Mouse (Mus musculus) forebrain, embryonic 14.5 days (tissue): Measurements from ENCODE around the gene Nxn. TPM values are rescaled to one million over a fixed set of nuclear protein-coding genes. Genes with fewer than 3 reads are reported as not detected.

Experiments
- ATAC-seq: fragments of 200-750 bp; cut with Nextera tagmentation; 2 replicates; pipeline ENCODE4 v1.8.0; 2017; ENCODE audit warnings: mild to moderate bottlenecking, moderate library complexity
- DNase-seq: peaks from one replicate; pipeline ENCODE4 v3.0.0-alpha.2; 2015; ENCODE audit warnings: low spot score
- H3K27ac ChIP-seq: fragments of 300-500 bp; sonication (generic); 2 replicates; pipeline ENCODE4 v1.5.1; 2014; ENCODE audit warnings: low read depth, mild to moderate bottlenecking, control low read depth, low read length, moderate library complexity
- H3K27me3 ChIP-seq: fragments of 300-500 bp; sonication (generic); replicated peaks from 2 replicates; pipeline ENCODE4 v1.6.1; 2014; ENCODE audit warnings: low read length, control low read depth, mixed read lengths; ENCODE audit not compliant: control insufficient read depth, insufficient read depth
- H3K36me3 ChIP-seq: fragments of 300-500 bp; sonication (generic); 2 replicates; pipeline ENCODE4 v1.6.1; 2014; ENCODE audit warnings: low read length, control low read depth; ENCODE audit not compliant: control insufficient read depth, insufficient read depth
- H3K4me1 ChIP-seq: fragments of 300-500 bp; sonication (generic); 2 replicates; pipeline ENCODE4 v1.6.1; 2014; ENCODE audit warnings: antibody characterized with exemption, low read length, control low read depth; ENCODE audit not compliant: control insufficient read depth, insufficient read depth
- H3K4me2 ChIP-seq: fragments of 300-500 bp; sonication (generic); 2 replicates; pipeline ENCODE4 v1.6.1; 2014; ENCODE audit warnings: mild to moderate bottlenecking, control low read depth, low read length
- H3K4me3 ChIP-seq: fragments of 300-500 bp; sonication (generic); 2 replicates; pipeline ENCODE4 v1.5.1; 2014; ENCODE audit warnings: low read depth, low read length, control low read depth
- H3K9ac ChIP-seq: fragments of 300-500 bp; sonication (generic); 2 replicates; pipeline ENCODE4 v1.6.1; 2014; ENCODE audit warnings: mild to moderate bottlenecking, low read length, control low read depth, moderate library complexity
- H3K9me3 ChIP-seq: fragments of 300-500 bp; sonication (generic); replicated peaks from 2 replicates; pipeline ENCODE4 v1.6.1; 2016; ENCODE audit warnings: low read length, control low read depth, mixed read lengths; ENCODE audit not compliant: control insufficient read depth
- WGBS: fragments of 180-500 bp; shearing (Covaris S2); extraction: QIAGEN DNeasy Blood & Tissue Kit; methylation state at CpG from one replicate; pipeline ENCODE4 v1.1.7; 2014; 5-methylcytosine and 5-hydroxymethylcytosine counted together
- polyA plus RNA-seq: library from polyadenylated mRNA; unstranded; fragments of >200 nt; fragmentation: Nextera tagmentation; extraction: Ambion mirVana; gene quantifications from 2 replicates; pipeline ENCODE4 v1.2.1, GENCODE M21; 2014

Nxn gene
- polyA plus RNA-seq, 1 experiment from 2014 or later: 21.2 TPM

GRCm38 (mm10) chr11:76350931-76351623, 47.9 kb downstream of the Nxn start:
- Histone ChIP-seq H3K36me3 (no peaks in the 10 kb centered on the region), H3K4me2 (no peak overlapping the region), H3K4me1 (peaks cover 34% of the 10 kb centered on the region), H3K9ac (no peak overlapping the region), H3K27ac (no peak overlapping the region; the same call in 1 of the 2 replicates), H3K27me3 (no peaks in the 10 kb centered on the region), H3K4me3 (no peak overlapping the region), H3K9me3 (no peaks in the 10 kb centered on the region)
- 7% methylated on average over 10 of the region's 10 CpGs for WGBS
- ATAC-seq: no peak
- peak; percentile 58 for DNase-seq

- H3K9me3 ChIP-seq: no peaks in the 10 kb centered on the region
- H3K4me3 ChIP-seq: no peak overlapping the region
- 49% methylated on average over 5 of the region's 5 CpGs for WGBS
- no peak overlapping the region for H3K9ac ChIP-seq
- DNase-seq (no peak), ATAC-seq (no peak)
- peaks cover 34% of the 10 kb centered on the region for H3K4me1 ChIP-seq
- no peaks in the 10 kb centered on the region for H3K27me3 ChIP-seq
- H3K36me3 ChIP-seq: no peaks in the 10 kb centered on the region
- no peak overlapping the region for H3K4me2 ChIP-seq
- H3K27ac ChIP-seq: 0 out of 2 replicates have a peak overlapping the region, but pooled peaks have one; percentile 33
Observed at GRCm38 (mm10) chr11:76349833-76350232, 49.1 kb downstream of the Nxn start.

GRCm38 (mm10) chr11:76347589-76347988, 51.4 kb downstream of the Nxn start:
- H3K27me3 ChIP-seq: no peaks in the 10 kb centered on the region
- H3K36me3 ChIP-seq: no peaks in the 10 kb centered on the region
- H3K4me1 ChIP-seq: peaks cover 38% of the 10 kb centered on the region
- ATAC-seq (no peak), DNase-seq (no peak)
- H3K9me3 ChIP-seq: no peaks in the 10 kb centered on the region
- H3K27ac ChIP-seq: no peak overlapping the region; the same call in 1 of the 2 replicates
- H3K4me3 ChIP-seq: no peak overlapping the region
- no peak overlapping the region for H3K4me2 ChIP-seq
- 33% methylated on average over 4 of the region's 4 CpGs for WGBS
- H3K9ac ChIP-seq: no peak overlapping the region

- no peak overlapping the region for H3K4me2 ChIP-seq
- no peaks in the 10 kb centered on the region for H3K36me3 ChIP-seq
- H3K4me1 ChIP-seq: peaks cover 23% of the 10 kb centered on the region
- no peak for ATAC-seq
- no peak overlapping the region for H3K9ac ChIP-seq
- no peak for DNase-seq
- no peaks in the 10 kb centered on the region for H3K9me3 ChIP-seq
- 46% methylated on average over 9 of the region's 9 CpGs for WGBS
- no peaks in the 10 kb centered on the region for H3K27me3 ChIP-seq
- H3K4me3 ChIP-seq: no peak overlapping the region
- H3K27ac ChIP-seq: no peak overlapping the region
Observed at GRCm38 (mm10) chr11:76343031-76343430, 55.9 kb downstream of the Nxn start.

GRCm38 (mm10) chr11:76341884-76342645, 56.9 kb downstream of the Nxn start:
- no peak overlapping the region for H3K4me2 ChIP-seq
- ATAC-seq: no peak
- H3K9me3 ChIP-seq: no peaks in the 10 kb centered on the region
- no peak overlapping the region for H3K9ac ChIP-seq
- 75% methylated on average over 14 of the region's 14 CpGs for WGBS
- H3K27me3 ChIP-seq: no peaks in the 10 kb centered on the region
- no peak overlapping the region for H3K4me3 ChIP-seq
- H3K27ac ChIP-seq: no peak overlapping the region
- H3K4me1 ChIP-seq: peaks cover 23% of the 10 kb centered on the region
- no peak for DNase-seq
- H3K36me3 ChIP-seq: no peaks in the 10 kb centered on the region

GRCm38 (mm10) chr11:76341163-76341562, 57.8 kb downstream of the Nxn start:
- no peak overlapping the region for H3K4me3 ChIP-seq
- H3K36me3 ChIP-seq: no peaks in the 10 kb centered on the region
- H3K4me2 ChIP-seq: no peak overlapping the region
- ATAC-seq (no peak), DNase-seq (no peak)
- H3K4me1 ChIP-seq: peaks cover 23% of the 10 kb centered on the region
- no peaks in the 10 kb centered on the region for H3K9me3 ChIP-seq
- no peaks in the 10 kb centered on the region for H3K27me3 ChIP-seq
- no peak overlapping the region for H3K27ac ChIP-seq
- WGBS: 53% methylated on average over 14 of the region's 14 CpGs
- no peak overlapping the region for H3K9ac ChIP-seq

GRCm38 (mm10) chr11:76339830-76340229, 59.1 kb downstream of the Nxn start:
- no peak overlapping the region for H3K4me2 ChIP-seq
- H3K27ac ChIP-seq: no peak overlapping the region
- H3K9me3 ChIP-seq: no peaks in the 10 kb centered on the region
- H3K9ac ChIP-seq: no peak overlapping the region
- H3K4me3 ChIP-seq: no peak overlapping the region
- no peaks in the 10 kb centered on the region for H3K36me3 ChIP-seq
- H3K27me3 ChIP-seq: no peaks in the 10 kb centered on the region
- DNase-seq (no peak), ATAC-seq (no peak)
- WGBS: 68% methylated on average over 5 of the region's 5 CpGs
- H3K4me1 ChIP-seq: peaks cover 29% of the 10 kb centered on the region

GRCm38 (mm10) chr11:76339141-76339540, 59.8 kb downstream of the Nxn start:
- WGBS: 63% methylated on average over 11 of the region's 11 CpGs
- DNase-seq (peak; percentile 73), ATAC-seq (no peak)
- no peak overlapping the region for H3K4me2 ChIP-seq
- H3K4me3 ChIP-seq: no peak overlapping the region
- H3K36me3 ChIP-seq: no peaks in the 10 kb centered on the region
- no peaks in the 10 kb centered on the region for H3K9me3 ChIP-seq
- H3K27ac ChIP-seq: no peak overlapping the region
- peaks cover 32% of the 10 kb centered on the region for H3K4me1 ChIP-seq
- H3K9ac ChIP-seq: no peak overlapping the region
- no peaks in the 10 kb centered on the region for H3K27me3 ChIP-seq

GRCm38 (mm10) chr11:76338656-76339055, 60.3 kb downstream of the Nxn start:
- Histone ChIP-seq H3K36me3 (no peaks in the 10 kb centered on the region), H3K9me3 (no peaks in the 10 kb centered on the region), H3K27me3 (no peaks in the 10 kb centered on the region), H3K9ac (no peak overlapping the region), H3K4me1 (peaks cover 32% of the 10 kb centered on the region), H3K4me3 (no peak overlapping the region), H3K27ac (no peak overlapping the region), H3K4me2 (no peak overlapping the region)
- no peak for DNase-seq
- 74% methylated on average over 8 of the region's 8 CpGs for WGBS
- no peak for ATAC-seq
